Mouse (Mus musculus): Measurements from ENCODE around the gene Spdya. TPM values are rescaled to one million over a fixed set of nuclear protein-coding genes. Genes with fewer than 3 reads are reported as not detected.
A peak's percentile ranks its signal among the peaks of the same experiment; 100 is the strongest.
"Not testable (repeated sequence)": the region's sequence is repeated elsewhere in the genome, so short reads cannot be mapped to it uniquely, and the experiment has no call there.

Gene Spdya
- polyA plus RNA-seq, 2 experiments, result 0.04 to 0.11 TPM

DNA sequence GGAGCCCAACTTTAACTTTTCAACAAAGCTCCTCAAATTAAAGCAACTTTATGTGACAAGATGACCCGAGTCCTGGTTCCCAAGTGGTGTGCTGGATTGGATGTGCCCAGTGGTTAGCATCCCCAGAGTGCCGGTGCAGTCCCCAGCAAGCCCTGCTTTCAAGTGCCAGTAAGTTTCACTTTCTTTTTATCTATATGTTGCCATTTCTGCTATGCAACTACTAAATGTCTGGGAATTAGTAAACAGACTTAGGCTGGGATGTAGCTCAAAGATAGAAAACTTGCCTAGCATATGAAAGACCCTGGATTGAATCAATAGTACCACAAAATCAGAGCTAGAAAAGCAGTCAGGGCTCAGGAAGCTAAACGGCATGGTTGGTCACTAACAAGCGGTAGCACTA, 66.1 kb downstream of the Spdya start:
- H3K36me3 ChIP-seq (replicated peaks; ENCODE audit: control insufficient read depth, insufficient read depth, low read depth), result peaks cover 5% of the 10 kb centered on the region
- 14% methylated on average over 4 of the region's 4 CpGs for WGBS (ENCODE audit: insufficient replicate concordance)
- H3K9ac ChIP-seq (replicated peaks), result peak overlapping the region; percentile 62

GRCm38 (mm10) chr17:71631806-71632205, 79.9 kb downstream of the Spdya start:
- Histone ChIP-seq H3K9ac (replicated peaks) (no peak overlapping the region), H3K9me3 (ENCODE audit: control insufficient read depth, low read length) (no peaks in the 10 kb centered on the region), H3K27ac (no peak overlapping the region), H3K4me3 (ENCODE audit: insufficient read depth in 1 of 2, low read depth in 2 of 2, low read length in 2 of 2) (no peak overlapping the region), H3K4me1 (replicated peaks; ENCODE audit: control insufficient read depth in 2 of 2, insufficient read depth in 2 of 2, low read length in 1 of 2) (no peaks in the 10 kb centered on the region), H3K4me2 (ENCODE audit: low read depth) (no peak overlapping the region), H3K27me3 (ENCODE audit: control insufficient read depth, insufficient read depth, low read length) (no peaks in the 10 kb centered on the region), H3K36me3 (replicated peaks; ENCODE audit: control insufficient read depth, insufficient read depth, low read depth) (peaks cover 59% of the 10 kb centered on the region)
- no peak for TF ChIP-seq CTCF (IDR thresholded peaks at IDR 0.05; ENCODE audit: low read depth)
- no peak for TF ChIP-seq EP300 (IDR thresholded peaks at IDR 0.05; ENCODE audit: low read depth)
- DNase-seq (ENCODE audit: low read depth in 3 of 3, low spot score in 3 of 3) (no peak), ATAC-seq (ENCODE audit: insufficient read depth) (no peak)
- 82% methylated on average over 10 of the region's 10 CpGs for WGBS (ENCODE audit: insufficient replicate concordance)

More for the DNA sequence above, 66.1 kb downstream of the Spdya start:
- no peaks in the 10 kb centered on the region for H3K9me3 ChIP-seq (ENCODE audit: control insufficient read depth, low read length)
- H3K27me3 ChIP-seq (ENCODE audit: control insufficient read depth, insufficient read depth, low read length), result no peaks in the 10 kb centered on the region
- peaks cover 7 to 8% of the 10 kb centered on the region in 2 experiments for H3K4me1 ChIP-seq (replicated peaks; ENCODE audit: control insufficient read depth in 2 of 2, insufficient read depth in 2 of 2, low read length in 1 of 2)
- H3K27ac ChIP-seq, result no peak overlapping the region
- TF ChIP-seq CTCF (IDR thresholded peaks at IDR 0.05; ENCODE audit: low read depth), result no peak
- no peak for TF ChIP-seq EP300 (IDR thresholded peaks at IDR 0.05; ENCODE audit: low read depth)
- peak overlapping the region; percentile 84 for H3K4me2 ChIP-seq (ENCODE audit: low read depth)
- DNase-seq (ENCODE audit: low read depth in 3 of 3, low spot score in 3 of 3), result no peak
- peak overlapping the region; percentile 81 to 92 for H3K4me3 ChIP-seq (ENCODE audit: insufficient read depth in 1 of 2, low read depth in 2 of 2, low read length in 2 of 2)
- ATAC-seq (ENCODE audit: insufficient read depth), result no peak

DNA sequence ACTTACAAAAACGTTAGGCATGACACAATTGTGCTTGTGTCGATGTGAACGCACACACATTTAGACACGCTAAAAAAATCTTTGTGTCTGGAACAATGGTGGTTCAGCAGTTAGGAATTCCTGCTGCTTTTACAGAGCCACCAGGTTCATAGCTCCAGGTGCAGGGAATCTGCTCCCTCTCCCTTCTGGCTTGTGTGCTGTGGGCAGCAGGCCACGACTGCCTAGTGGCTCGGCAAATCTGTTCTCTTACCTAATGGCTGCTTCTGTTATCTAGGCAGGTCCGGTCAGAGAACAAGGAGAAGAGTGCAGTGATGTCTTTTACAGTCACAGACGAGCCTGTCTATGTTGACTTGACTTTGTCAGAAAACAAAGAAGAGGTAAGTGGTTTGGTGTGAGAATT, 81.5 kb downstream of the Spdya start:
- H3K27ac ChIP-seq, result no peak overlapping the region
- H3K4me1 ChIP-seq (replicated peaks; ENCODE audit: control insufficient read depth in 2 of 2, insufficient read depth in 2 of 2, low read length in 1 of 2), result no peaks in the 10 kb centered on the region
- H3K27me3 ChIP-seq (ENCODE audit: control insufficient read depth, insufficient read depth, low read length), result no peaks in the 10 kb centered on the region
- no peak overlapping the region for H3K4me3 ChIP-seq (ENCODE audit: insufficient read depth in 1 of 2, low read depth in 2 of 2, low read length in 2 of 2)
- no peak overlapping the region for H3K4me2 ChIP-seq (ENCODE audit: low read depth)
- WGBS (ENCODE audit: insufficient replicate concordance), result 77% methylated on average over 8 of the region's 8 CpGs
- peaks cover 55% of the 10 kb centered on the region for H3K36me3 ChIP-seq (replicated peaks; ENCODE audit: control insufficient read depth, insufficient read depth, low read depth)
- H3K9me3 ChIP-seq (ENCODE audit: control insufficient read depth, low read length), result no peaks in the 10 kb centered on the region
- TF ChIP-seq CTCF (IDR thresholded peaks at IDR 0.05; ENCODE audit: low read depth) (no peak), EP300 (IDR thresholded peaks at IDR 0.05; ENCODE audit: low read depth) (no peak)
- H3K9ac ChIP-seq (replicated peaks), result no peak overlapping the region
- no peak for DNase-seq (ENCODE audit: low read depth in 3 of 3, low spot score in 3 of 3)
- no peak for ATAC-seq (ENCODE audit: insufficient read depth)

- Histone ChIP-seq H3K9me3 (ENCODE audit: control insufficient read depth, low read length) (no peaks in the 10 kb centered on the region), H3K27ac (no peak overlapping the region), H3K4me3 (ENCODE audit: insufficient read depth in 1 of 2, low read depth in 2 of 2, low read length in 2 of 2) (no peak overlapping the region), H3K9ac (replicated peaks) (no peak overlapping the region), H3K27me3 (ENCODE audit: control insufficient read depth, insufficient read depth, low read length) (no peaks in the 10 kb centered on the region), H3K4me2 (ENCODE audit: low read depth) (no peak overlapping the region), H3K4me1 (replicated peaks; ENCODE audit: control insufficient read depth in 2 of 2, insufficient read depth in 2 of 2, low read length in 1 of 2) (no peaks in the 10 kb centered on the region), H3K36me3 (replicated peaks; ENCODE audit: control insufficient read depth, insufficient read depth, low read depth) (peaks cover 56% of the 10 kb centered on the region)
- no peak for TF ChIP-seq CTCF (IDR thresholded peaks at IDR 0.05; ENCODE audit: low read depth)
- no peak for TF ChIP-seq EP300 (IDR thresholded peaks at IDR 0.05; ENCODE audit: low read depth)
- no peak for DNase-seq (ENCODE audit: low read depth in 3 of 3, low spot score in 3 of 3)
- ATAC-seq (ENCODE audit: insufficient read depth), result no peak
- 79% methylated on average over 8 of the region's 8 CpGs for WGBS (ENCODE audit: insufficient replicate concordance)
Observed at GRCm38 (mm10) chr17:71636786-71637185, 84.9 kb downstream of the Spdya start.

- Histone ChIP-seq H3K36me3 (replicated peaks; ENCODE audit: control insufficient read depth, insufficient read depth, low read depth) (peaks cover 55% of the 10 kb centered on the region), H3K4me2 (ENCODE audit: low read depth) (no peak overlapping the region), H3K27me3 (ENCODE audit: control insufficient read depth, insufficient read depth, low read length) (no peaks in the 10 kb centered on the region), H3K27ac (no peak overlapping the region), H3K9ac (replicated peaks) (no peak overlapping the region), H3K9me3 (ENCODE audit: control insufficient read depth, low read length) (no peaks in the 10 kb centered on the region), H3K4me3 (ENCODE audit: insufficient read depth in 1 of 2, low read depth in 2 of 2, low read length in 2 of 2) (no peak overlapping the region), H3K4me1 (replicated peaks; ENCODE audit: control insufficient read depth in 2 of 2, insufficient read depth in 2 of 2, low read length in 1 of 2) (no peaks in the 10 kb centered on the region)
- no peak for TF ChIP-seq CTCF (IDR thresholded peaks at IDR 0.05; ENCODE audit: low read depth)
- TF ChIP-seq EP300 (IDR thresholded peaks at IDR 0.05; ENCODE audit: low read depth), result no peak
- ATAC-seq (ENCODE audit: insufficient read depth) (no peak), DNase-seq (ENCODE audit: low read depth in 3 of 3, low spot score in 3 of 3) (no peak)
- 72% methylated on average over 4 of the region's 4 CpGs for WGBS (ENCODE audit: insufficient replicate concordance)
Observed at GRCm38 (mm10) chr17:71637750-71638265, 85.9 kb downstream of the Spdya start.

DNA sequence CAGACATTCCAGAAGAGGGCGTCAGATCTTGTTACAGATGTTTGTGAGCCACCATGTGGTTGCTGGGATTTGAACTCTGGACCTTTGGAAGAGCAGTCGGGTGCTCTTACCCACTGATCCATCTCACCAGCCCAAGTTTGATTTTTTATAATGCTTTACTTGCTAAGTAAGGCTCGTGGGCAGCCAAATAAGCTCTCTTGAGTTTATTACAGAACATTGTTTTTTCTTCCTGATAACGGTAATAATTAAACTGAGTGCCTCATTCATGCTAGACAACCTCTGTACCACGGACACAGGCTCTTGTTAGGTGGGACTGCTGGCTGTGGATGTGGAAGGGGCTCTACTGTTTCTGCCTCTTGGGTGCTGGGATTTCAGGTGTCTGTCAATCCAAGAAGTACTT, 87.2 kb downstream of the Spdya start:
- not testable (repeated sequence) for H3K4me1 ChIP-seq (replicated peaks; ENCODE audit: control insufficient read depth in 2 of 2, insufficient read depth in 2 of 2, low read length in 1 of 2); ATAC-seq (ENCODE audit: insufficient read depth); H3K27me3 ChIP-seq (ENCODE audit: control insufficient read depth, insufficient read depth, low read length); H3K9me3 ChIP-seq (ENCODE audit: control insufficient read depth, low read length); H3K4me3 ChIP-seq (ENCODE audit: insufficient read depth in 1 of 2, low read depth in 2 of 2, low read length in 2 of 2); H3K27ac ChIP-seq; DNase-seq (ENCODE audit: low read depth in 3 of 3, low spot score in 3 of 3); H3K4me2 ChIP-seq (ENCODE audit: low read depth); H3K9ac ChIP-seq (replicated peaks)
- WGBS (ENCODE audit: insufficient replicate concordance), result 69% methylated on average over 5 of the region's 5 CpGs
- peaks cover 47% of the 10 kb centered on the region for H3K36me3 ChIP-seq (replicated peaks; ENCODE audit: control insufficient read depth, insufficient read depth, low read depth)

All from liver, embryonic 14.5 days (tissue).